Mouse (Mus musculus) MEL (cell line): ENCODE results near the gene Syt7. TPM values are rescaled to one million over a fixed set of nuclear protein-coding genes. Genes with fewer than 3 reads are reported as not detected.

Experiments used
- DNase-seq: peaks from one replicate; pipeline ENCODE4 v3.0.0; 2011; ENCODE audit warnings: low read depth, low spot score
- H3K27ac ChIP-seq: 2 replicates; pipeline ENCODE4 v1.5.1; 2012; ENCODE audit warnings: low read depth, mild to moderate bottlenecking, control low read depth, low read length, moderate library complexity; ENCODE audit not compliant: control insufficient read depth
- H3K27me3 ChIP-seq, 2 experiments: fragments of 150-350 bp in 1 of 2; sonication (generic) in 1 of 2; 2 replicates each; pipeline ENCODE4 v1.6.1; 2012; ENCODE audit warnings: low read length in 2 of 2, mild to moderate bottlenecking in 2 of 2, improper control_type of control experiment in 1 of 2, moderate library complexity in 1 of 2; ENCODE audit not compliant: insufficient read depth in 2 of 2, control insufficient read depth in 1 of 2
- H3K36me3 ChIP-seq, 2 experiments: 2 replicates each; pipeline ENCODE4 v1.6.1; 2012 to 2014; ENCODE audit warnings: low read length in 2 of 2, improper control_type of control experiment in 1 of 2, inconsistent platforms in 1 of 2, mild to moderate bottlenecking in 1 of 2; ENCODE audit not compliant: insufficient read depth in 2 of 2, control insufficient read depth in 1 of 2
- H3K4me1 ChIP-seq, 2 experiments: fragments of 150-350 bp in 1 of 2; sonication (generic) in 1 of 2; 2 replicates each; pipeline ENCODE4 v1.6.1; 2012; ENCODE audit warnings: low read length in 2 of 2, improper control_type of control experiment in 1 of 2, mild to moderate bottlenecking in 1 of 2; ENCODE audit not compliant: insufficient read depth in 2 of 2, control insufficient read depth in 1 of 2
- H3K4me3 ChIP-seq, 2 experiments: fragments of 150-350 bp in 1 of 2; sonication (generic) in 1 of 2; 2 replicates each; pipeline ENCODE4 v1.5.1; 2012; ENCODE audit warnings: low read depth in 2 of 2, low read length in 2 of 2, mild to moderate bottlenecking in 2 of 2, moderate library complexity in 2 of 2, control low read depth in 1 of 2, improper control_type of control experiment in 1 of 2; ENCODE audit not compliant: control insufficient read depth in 1 of 2, insufficient read depth in 1 of 2
- H3K79me2 ChIP-seq: 2 replicates; pipeline ENCODE4 v1.6.1; 2012; ENCODE audit warnings: mild to moderate bottlenecking, low read length, moderate library complexity; ENCODE audit not compliant: control insufficient read depth, poor library complexity, insufficient read depth
- H3K9ac ChIP-seq: 2 replicates; pipeline ENCODE4 v1.6.1; 2012; ENCODE audit warnings: low read depth, mild to moderate bottlenecking, control low read depth, low read length, moderate library complexity; ENCODE audit not compliant: control insufficient read depth, poor library complexity, severe bottlenecking
- H3K9me3 ChIP-seq: fragments of 150-350 bp; sonication (generic); replicated peaks from 2 replicates; pipeline ENCODE4 v1.6.1; 2012; ENCODE audit warnings: mild to moderate bottlenecking, low read length, improper control_type of control experiment, moderate library complexity; ENCODE audit not compliant: insufficient read depth
- CTCF ChIP-seq, 3 experiments: IDR thresholded peaks in 2 of 3; conservative IDR thresholded peaks in 1 of 3; 2 replicates each; pipeline ENCODE4 v1.5.1; 2011 to 2012; ENCODE audit warnings: low read length in 3 of 3, low read depth in 2 of 3, mild to moderate bottlenecking in 2 of 3, improper control_type of control experiment in 1 of 3, inconsistent platforms in 1 of 3, mixed read lengths in 1 of 3, moderate library complexity in 1 of 3; ENCODE audit not compliant: control insufficient read depth in 1 of 3, insufficient read depth in 1 of 3, poor library complexity in 1 of 3, severe bottlenecking in 1 of 3
- ETS1 ChIP-seq: IDR thresholded peaks from 2 replicates; pipeline ENCODE4 v1.6.1; 2012; ENCODE audit warnings: low read depth, mild to moderate bottlenecking, inconsistent platforms, low read length, improper control_type of control experiment, moderate library complexity
- GATA1 ChIP-seq: IDR thresholded peaks from 2 replicates; pipeline ENCODE4 v1.6.1; 2011; ENCODE audit warnings: low read depth, low read length, improper control_type of control experiment
- HCFC1 ChIP-seq: IDR thresholded peaks from 2 replicates; pipeline ENCODE4 v1.6.1; 2012; ENCODE audit warnings: low read depth, mild to moderate bottlenecking, inconsistent platforms, low read length, improper control_type of control experiment, moderate library complexity
- MAFK ChIP-seq: IDR thresholded peaks from 2 replicates; pipeline ENCODE4 v1.6.1; 2011; ENCODE audit warnings: low read depth, mild to moderate bottlenecking, low read length, improper control_type of control experiment, borderline replicate concordance
- MEF2A ChIP-seq: IDR thresholded peaks from 2 replicates; pipeline ENCODE4 v1.6.1; 2014; ENCODE audit warnings: low read depth, mild to moderate bottlenecking, inconsistent platforms, low read length, improper control_type of control experiment; ENCODE audit not compliant: poor library complexity, insufficient replicate concordance, severe bottlenecking; ENCODE audit errors: extremely low read depth
- MYB ChIP-seq: IDR thresholded peaks from 2 replicates; pipeline ENCODE4 v1.6.1; 2011; ENCODE audit warnings: mild to moderate bottlenecking, low read depth, low read length, improper control_type of control experiment
- MYC ChIP-seq: IDR thresholded peaks from 2 replicates; pipeline ENCODE4 v1.6.1; 2011; ENCODE audit warnings: low read depth, mild to moderate bottlenecking, low read length, improper control_type of control experiment, moderate library complexity
- NRF1 ChIP-seq: IDR thresholded peaks from 2 replicates; pipeline ENCODE4 v1.6.1; 2014; ENCODE audit warnings: low read depth, mild to moderate bottlenecking, inconsistent platforms, low read length, improper control_type of control experiment, moderate library complexity; ENCODE audit not compliant: poor library complexity, insufficient read depth, severe bottlenecking
- POLR2A ChIP-seq, 2 experiments: IDR thresholded peaks; 2 replicates each; pipeline ENCODE4 v1.6.1; 2011 to 2012; ENCODE audit warnings: low read length in 2 of 2, mild to moderate bottlenecking in 2 of 2, control low read depth in 1 of 2, improper control_type of control experiment in 1 of 2, low read depth in 1 of 2, moderate library complexity in 1 of 2; ENCODE audit not compliant: control insufficient read depth in 1 of 2, insufficient read depth in 1 of 2, poor library complexity in 1 of 2
- POLR2AphosphoS5 ChIP-seq: IDR thresholded peaks from 2 replicates; pipeline ENCODE4 v1.6.1; 2012; ENCODE audit warnings: low read depth, borderline replicate concordance, mild to moderate bottlenecking, inconsistent platforms, low read length, moderate library complexity, mixed read lengths
- RAD21 ChIP-seq: IDR thresholded peaks from 2 replicates; pipeline ENCODE4 v1.6.1; 2011; ENCODE audit warnings: mild to moderate bottlenecking, low read depth, low read length, improper control_type of control experiment
- RCOR1 ChIP-seq: IDR thresholded peaks from 2 replicates; pipeline ENCODE4 v1.6.1; 2012; ENCODE audit warnings: low read depth, mild to moderate bottlenecking, inconsistent platforms, low read length, improper control_type of control experiment
- SIN3A ChIP-seq: IDR thresholded peaks from 2 replicates; pipeline ENCODE4 v1.6.1; 2012; ENCODE audit warnings: low read length, improper control_type of control experiment, inconsistent platforms
- UBTF ChIP-seq: IDR thresholded peaks from 2 replicates; pipeline ENCODE4 v1.6.1; 2012; ENCODE audit warnings: low read depth, mild to moderate bottlenecking, inconsistent platforms, low read length, improper control_type of control experiment, moderate library complexity, borderline replicate concordance; ENCODE audit not compliant: insufficient read depth
- USF1 ChIP-seq: IDR thresholded peaks from 2 replicates; pipeline ENCODE4 v1.6.1; 2014; ENCODE audit warnings: low read depth, mild to moderate bottlenecking, inconsistent platforms, low read length, improper control_type of control experiment, moderate library complexity
- USF2 ChIP-seq, 2 experiments: IDR thresholded peaks; 2 replicates each; pipeline ENCODE4 v1.6.1; 2011 to 2012; ENCODE audit warnings: improper control_type of control experiment in 2 of 2, low read length in 2 of 2, borderline replicate concordance in 1 of 2, inconsistent platforms in 1 of 2, low read depth in 1 of 2, mild to moderate bottlenecking in 1 of 2; ENCODE audit not compliant: insufficient read depth in 1 of 2
- ZMIZ1 ChIP-seq: IDR thresholded peaks from 2 replicates; pipeline ENCODE4 v1.6.1; 2012; ENCODE audit warnings: low read depth, mild to moderate bottlenecking, inconsistent platforms, low read length, improper control_type of control experiment, moderate library complexity
- polyA plus RNA-seq, 2 experiments: library from polyadenylated mRNA; stranded (reverse) in 1 of 2; unstranded in 1 of 2; fragments of >175 nt in 1 of 2; fragments of >200 nt in 1 of 2; gene quantifications; 2 replicates each; pipeline versions ENCODE4 v1.2.1 to v1.2.4; 2012; ENCODE audit warnings: low replicate concordance in 2 of 2, low read depth in 1 of 2; ENCODE audit not compliant: insufficient read length in 2 of 2, insufficient read depth in 1 of 2, missing spikeins in 1 of 2
- total RNA-seq: library from RNA; depleted of rRNA; stranded (reverse); fragments of 300-350 nt; gene quantifications from 2 replicates; pipeline ENCODE4 v1.2.3, GENCODE M21; 2012

Gene Syt7
- total and polyA plus RNA-seq, 3 experiments = not detected

DNA sequence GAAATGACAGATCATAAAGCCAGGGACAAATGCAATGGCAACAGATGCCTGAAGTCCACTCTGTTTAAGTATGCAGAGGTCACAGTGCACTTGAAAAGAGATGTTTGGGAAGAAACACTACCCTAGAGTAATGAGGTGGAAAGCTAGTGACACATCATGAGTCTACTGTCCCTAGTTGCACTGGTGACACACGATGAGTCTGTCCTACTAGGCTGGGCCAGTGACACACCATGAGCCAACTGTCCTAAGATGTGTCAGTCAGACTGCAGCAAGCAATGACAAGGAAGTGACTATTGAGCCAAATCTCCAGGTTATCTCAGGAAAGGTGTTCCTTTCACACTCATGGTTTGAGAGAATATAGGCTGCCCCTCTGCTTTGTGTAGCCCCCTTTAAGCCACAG lies 106.8 kb downstream of the Syt7 start:
- Histone ChIP-seq H3K36me3 (peaks cover 0 to 2% of the 10 kb centered on the region in 2 experiments; a peak in 1 of 4 replicates), H3K4me3 (no peak overlapping the region), H3K27ac (no peak overlapping the region), H3K79me2 (no peaks in the 10 kb centered on the region), H3K9me3 (no peaks in the 10 kb centered on the region), H3K27me3 (no peaks in the 10 kb centered on the region), H3K4me1 (no peaks in the 10 kb centered on the region), H3K9ac (no peak overlapping the region)
- no peak for TF ChIP-seq POLR2AphosphoS5
- TF ChIP-seq HCFC1 = no peak
- no peak for TF ChIP-seq SIN3A
- no peak for TF ChIP-seq NRF1
- TF ChIP-seq GATA1 = no peak
- no peak for TF ChIP-seq CTCF (IDR thresholded peaks at IDR 0.05 in 2 of 3, conservative IDR thresholded peaks at IDR 0.05 in 1 of 3; ENCODE audit: control insufficient read depth in 1 of 3, insufficient read depth in 1 of 3, low read depth in 2 of 3, low read length in 3 of 3, poor library complexity in 1 of 3, severe bottlenecking in 1 of 3)
- TF ChIP-seq MYB = no peak
- no peak for TF ChIP-seq RAD21
- no peak for TF ChIP-seq UBTF
- TF ChIP-seq USF1 = no peak
- TF ChIP-seq POLR2A (IDR thresholded peaks at IDR 0.05; ENCODE audit: control insufficient read depth in 1 of 2, insufficient read depth in 1 of 2, low read depth in 1 of 2, low read length in 2 of 2, poor library complexity in 1 of 2) = no peak
- TF ChIP-seq USF2 (IDR thresholded peaks at IDR 0.05; ENCODE audit: borderline replicate concordance in 1 of 2, insufficient read depth in 1 of 2, low read depth in 1 of 2, low read length in 2 of 2) = no peak
- TF ChIP-seq ETS1 = no peak
- TF ChIP-seq MAFK = no peak
- TF ChIP-seq MYC = no peak
- DNase-seq = no peak

DNA sequence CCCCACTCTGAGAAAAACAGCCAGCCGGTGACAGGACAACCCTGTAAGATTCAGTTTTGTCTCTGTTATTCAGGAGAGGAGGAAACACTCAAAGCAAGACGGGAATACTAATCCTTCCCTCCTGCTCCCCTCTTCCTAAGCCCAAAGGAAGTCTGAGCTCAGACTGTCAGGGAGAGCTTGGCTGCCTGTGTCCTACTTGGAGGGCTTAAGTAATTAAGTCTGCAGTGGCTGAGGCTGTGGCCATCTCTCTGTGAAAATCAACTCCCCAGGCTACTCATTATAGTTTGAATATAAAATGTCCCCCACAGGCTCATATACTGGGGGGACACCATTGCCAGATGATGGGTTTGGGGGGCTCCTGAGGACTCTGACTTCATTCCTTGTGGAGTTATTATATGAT lies 108.1 kb downstream of the Syt7 start:
- H3K4me3 ChIP-seq = no peak overlapping the region
- H3K9ac ChIP-seq = no peak overlapping the region
- H3K27ac ChIP-seq = no peak overlapping the region
- no peaks in the 10 kb centered on the region for H3K79me2 ChIP-seq
- no peak for DNase-seq
- no peak for TF ChIP-seq RCOR1
- TF ChIP-seq ZMIZ1 = no peak
- TF ChIP-seq MEF2A = no peak
- no peak for TF ChIP-seq RAD21
- no peak for TF ChIP-seq SIN3A
- no peak for TF ChIP-seq GATA1
- no peaks in the 10 kb centered on the region for H3K27me3 ChIP-seq
- no peaks in the 10 kb centered on the region for H3K4me1 ChIP-seq
- H3K36me3 ChIP-seq = peaks cover 0 to 12% of the 10 kb centered on the region in 2 experiments; a peak in 2 of 4 replicates
- no peaks in the 10 kb centered on the region for H3K9me3 ChIP-seq
